Mouse (Mus musculus) lung, adult 2 months (tissue): Measurements from ENCODE around the gene Rpl23a.

ENCODE experiments used
- CTCF ChIP-seq: fragments of 200-500 bp; IDR thresholded peaks from 2 replicates; pipeline ENCODE4 v1.5.1; 2011; ENCODE audit warnings: mild to moderate bottlenecking, low read length, control low read depth; ENCODE audit not compliant: insufficient read depth
- POLR2A ChIP-seq: fragments of 200-500 bp; IDR thresholded peaks from 2 replicates; pipeline ENCODE4 v1.6.1; 2011; ENCODE audit warnings: low read depth, mild to moderate bottlenecking, control low read depth, low read length, borderline replicate concordance; ENCODE audit errors: extremely low read depth

- TF ChIP-seq CTCF (no peak), POLR2A (no peak)
Measured at GRCm38 (mm10) chr11:78160675-78161074, 22.7 kb downstream of the Rpl23a start.
